Mouse (Mus musculus): ENCODE results near the gene Hoxa3. TPM values are rescaled to one million over a fixed set of nuclear protein-coding genes. Genes with fewer than 3 reads are reported as not detected.

The Hoxa3 gene
- polyA plus RNA-seq, 1 experiment from 2014 or later, result 0.49 TPM

MicroRNAs within 50 kb of the gene (microRNA counts, 519-probe panel; counts per million panel counts)
- 88.3 counts per million for microRNA mmu-miR-196b

Other genes starting within 250 kb of the Hoxa3 start
- 33.6 and 44.8 TPM in 2 replicates for gene Skap2, start 200.8 kb downstream of the Hoxa3 start, polyA plus RNA-seq (2015; fragmentation: Nextera tagmentation; extraction: Ambion mirVana)
- 0.17 and 0.32 TPM in 2 replicates for gene Hoxa1, start 55.0 kb downstream of the Hoxa3 start, polyA plus RNA-seq (2015; fragmentation: Nextera tagmentation; extraction: Ambion mirVana)
- gene Hoxa2, start 48.5 kb downstream of the Hoxa3 start, polyA plus RNA-seq (2015; fragmentation: Nextera tagmentation; extraction: Ambion mirVana), result 0.43 and 0.64 TPM in 2 replicates
- 0.11 and 0.13 TPM in 2 replicates for gene 5730596B20Rik, start 35.8 kb downstream of the Hoxa3 start, polyA plus RNA-seq (2015; fragmentation: Nextera tagmentation; extraction: Ambion mirVana)
- 0.23 and 0.25 TPM in 2 replicates for gene Hoxa4, start 21.6 kb downstream of the Hoxa3 start, polyA plus RNA-seq (2015; fragmentation: Nextera tagmentation; extraction: Ambion mirVana)
- 1.5 and 2.4 TPM in 2 replicates for gene Hoxa5, start 8.7 kb downstream of the Hoxa3 start, polyA plus RNA-seq (2015; fragmentation: Nextera tagmentation; extraction: Ambion mirVana)
- gene Hoxa6, start 4.6 kb downstream of the Hoxa3 start, polyA plus RNA-seq (2015; fragmentation: Nextera tagmentation; extraction: Ambion mirVana), result 0.19 TPM in 1 of 2 replicates, not detected in the other
- not detected in 2 replicates for gene Gm28308, start within 50 bp of the Hoxa3 start, polyA plus RNA-seq (2015; fragmentation: Nextera tagmentation; extraction: Ambion mirVana)
- gene Hoxa7, start 8.5 kb upstream of the Hoxa3 start, polyA plus RNA-seq (2015; fragmentation: Nextera tagmentation; extraction: Ambion mirVana), result 1.4 and 2.5 TPM in 2 replicates
- gene Hoxa9, start 17.8 kb upstream of the Hoxa3 start, polyA plus RNA-seq (2015; fragmentation: Nextera tagmentation; extraction: Ambion mirVana), result 0.46 and 0.52 TPM in 2 replicates
- 0.10 and 0.11 TPM in 2 replicates for gene Hoxa10, start 27.5 kb upstream of the Hoxa3 start, polyA plus RNA-seq (2015; fragmentation: Nextera tagmentation; extraction: Ambion mirVana)
- not detected in 2 replicates for gene Hoxa11, start 32.5 kb upstream of the Hoxa3 start, polyA plus RNA-seq (2015; fragmentation: Nextera tagmentation; extraction: Ambion mirVana)
- gene Hoxa13, start 47.5 kb upstream of the Hoxa3 start, polyA plus RNA-seq (2015; fragmentation: Nextera tagmentation; extraction: Ambion mirVana), result not detected in 2 replicates
- gene Evx1, start 100.2 kb upstream of the Hoxa3 start, polyA plus RNA-seq (2015; fragmentation: Nextera tagmentation; extraction: Ambion mirVana), result not detected in 2 replicates